Mouse (Mus musculus): ENCODE measurements around the gene Ice1. TPM values are rescaled to one million over a fixed set of nuclear protein-coding genes. Genes with fewer than 3 reads are reported as not detected.

Gene Ice1
- total RNA-seq, 2 experiments from 2014 or later: 58.9 to 59.8 TPM

DNA sequence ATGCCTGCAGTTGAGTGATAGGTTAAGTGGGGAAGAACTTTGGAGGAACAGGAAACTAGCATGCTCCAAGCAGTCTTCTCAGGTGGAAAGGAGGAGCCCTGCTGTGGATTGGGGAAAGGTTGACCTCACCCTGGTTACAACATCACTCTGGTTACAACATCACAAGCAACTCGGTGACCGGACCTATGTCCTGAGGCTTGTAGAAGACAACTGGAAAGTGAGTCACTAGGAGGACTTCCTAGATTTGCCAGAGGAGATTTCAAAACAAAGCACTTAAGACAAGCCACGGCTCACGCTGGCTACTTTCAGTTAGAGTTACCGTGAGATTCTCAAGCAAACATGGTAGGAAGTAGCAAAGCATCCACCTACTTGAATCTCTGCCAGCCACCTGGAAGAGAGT is 3.9 kb upstream of the Ice1 start:
- DNase-seq (ENCODE audit: low spot score in 2 of 2): no peak

DNA sequence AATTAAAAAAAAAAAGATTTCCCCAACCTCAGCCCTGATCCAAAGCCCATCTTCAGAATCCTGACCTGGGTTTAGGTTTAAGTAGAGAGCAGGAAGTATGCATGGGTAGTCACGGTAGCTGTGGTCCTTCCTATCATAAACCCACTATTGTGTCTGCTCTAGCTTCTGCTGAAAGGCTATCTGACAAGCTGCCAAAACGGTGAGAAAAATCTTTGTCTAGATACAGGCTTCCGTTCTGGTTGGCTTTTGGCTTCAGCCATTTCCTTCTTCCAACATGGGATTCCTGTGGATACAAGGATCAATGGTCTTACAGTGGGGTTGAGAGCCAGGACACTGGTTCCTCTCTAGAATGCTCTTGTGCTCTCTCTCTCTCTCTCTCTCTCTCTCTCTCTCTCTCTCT is 2.2 kb upstream of the Ice1 start:
- no peak for DNase-seq (ENCODE audit: low spot score in 2 of 2)

DNA sequence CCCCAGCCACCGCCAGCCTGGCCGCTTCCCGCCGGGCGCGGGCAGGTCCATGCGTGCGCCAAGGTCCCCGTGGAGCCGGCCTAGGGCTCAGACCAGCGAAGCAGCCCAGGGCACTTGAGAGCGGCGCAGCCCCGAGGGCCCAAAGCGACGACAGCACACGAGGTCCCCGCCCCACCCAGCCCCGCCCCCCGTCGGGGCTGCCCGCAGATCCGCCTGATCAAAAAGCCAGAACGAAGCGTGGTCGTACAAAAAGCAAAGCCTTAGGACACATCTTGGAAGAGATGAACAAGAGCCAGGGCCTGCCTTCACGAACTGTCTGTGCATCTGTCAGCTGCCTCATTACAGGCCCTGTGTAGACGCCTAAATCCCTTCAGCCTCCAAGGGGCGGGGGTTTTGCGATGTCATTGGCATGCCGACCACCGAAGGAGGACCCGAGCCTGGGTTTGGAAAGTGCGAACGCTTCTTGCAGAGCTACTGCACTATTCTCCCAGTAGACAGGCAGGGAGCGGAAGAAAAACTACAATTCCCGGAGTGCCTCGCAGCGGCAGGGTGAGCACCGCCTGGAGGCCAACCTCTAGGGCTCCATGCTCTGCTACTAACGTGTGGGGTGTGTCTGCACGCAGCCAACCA is 343 bp upstream of the Ice1 start:
- DNase-seq (ENCODE audit: low spot score in 2 of 2): peak; percentile 97 to 98

DNA sequence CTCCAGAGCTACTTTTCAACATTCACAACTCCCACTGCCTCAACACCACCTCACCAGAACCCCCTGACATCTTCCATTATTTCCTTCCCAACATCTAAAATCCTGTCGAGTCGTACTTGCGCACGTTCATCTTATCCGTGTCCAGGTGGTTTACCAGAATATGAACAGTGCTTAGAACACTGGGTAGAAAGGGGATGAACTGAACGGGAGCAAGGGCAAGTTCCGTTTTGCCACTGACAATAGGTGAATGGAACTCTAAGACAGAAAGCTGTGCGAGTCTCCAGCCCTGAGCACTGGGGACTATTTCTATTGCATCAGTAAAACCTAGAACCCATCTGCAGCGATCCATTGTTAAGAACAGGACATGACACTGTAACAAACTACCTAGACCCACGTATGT is 728 bp downstream of the Ice1 start:
- no peak for DNase-seq (ENCODE audit: low spot score in 2 of 2)

DNA sequence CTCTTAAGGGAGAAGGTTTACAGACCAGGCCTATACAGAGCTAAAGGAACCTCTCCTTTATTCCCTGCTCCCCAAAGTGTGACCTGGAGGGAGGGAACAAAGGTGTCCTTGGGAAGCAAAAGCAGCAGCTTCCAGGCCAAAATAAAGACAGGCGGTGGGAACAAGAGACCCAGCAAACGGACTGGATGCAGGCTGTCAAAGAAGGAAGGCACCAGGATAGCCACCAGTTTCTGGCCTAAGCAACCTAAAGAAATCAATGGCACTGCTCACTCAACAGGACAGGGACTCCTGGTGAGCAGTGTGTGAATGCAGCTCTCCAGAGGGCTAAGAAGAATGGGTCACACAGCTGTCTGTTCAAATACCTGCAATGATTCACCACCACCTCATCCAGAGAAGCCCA is 1.8 kb downstream of the Ice1 start:
- DNase-seq (ENCODE audit: low spot score in 2 of 2): no peak

DNA sequence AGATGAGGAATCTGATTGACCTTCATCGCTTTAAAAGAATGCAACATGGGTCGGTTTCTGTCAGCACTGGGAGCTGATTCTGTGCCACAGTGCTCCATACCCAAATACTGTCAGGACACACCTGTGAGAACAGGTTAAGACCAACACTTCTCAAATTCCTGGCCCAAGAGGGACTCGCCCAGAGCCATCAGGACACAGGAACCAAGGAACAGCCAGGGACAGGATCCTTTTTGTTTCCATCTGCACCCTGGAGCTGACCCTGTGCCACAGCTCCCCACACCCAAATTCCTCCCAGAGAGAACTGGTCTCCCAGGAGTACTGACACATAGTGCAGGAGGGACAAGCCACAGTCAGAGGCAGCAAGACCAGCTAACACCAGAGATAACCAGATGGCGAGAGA is 11.0 kb downstream of the Ice1 start:
- no peak for DNase-seq (ENCODE audit: low spot score in 2 of 2)

DNA sequence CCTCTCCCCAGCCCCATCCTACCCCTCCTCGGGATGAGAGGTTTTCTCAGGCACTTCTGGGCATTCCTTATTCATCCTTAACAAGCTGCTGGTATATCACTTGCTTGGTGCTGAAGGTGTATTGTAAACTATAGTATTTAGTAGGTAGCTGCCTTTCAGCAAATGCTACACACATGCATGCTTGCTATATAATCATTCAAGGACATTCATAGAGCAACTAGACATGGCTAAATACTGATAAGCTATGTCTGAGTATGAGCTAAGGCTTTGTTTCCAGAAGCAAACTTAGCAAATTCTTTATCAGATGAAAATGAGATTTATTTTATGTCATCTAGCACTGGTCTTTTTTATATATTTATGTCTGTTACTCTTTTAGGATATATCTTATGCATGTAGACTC is 11.8 kb downstream of the Ice1 start:
- DNase-seq (ENCODE audit: low spot score in 2 of 2): no peak

DNA sequence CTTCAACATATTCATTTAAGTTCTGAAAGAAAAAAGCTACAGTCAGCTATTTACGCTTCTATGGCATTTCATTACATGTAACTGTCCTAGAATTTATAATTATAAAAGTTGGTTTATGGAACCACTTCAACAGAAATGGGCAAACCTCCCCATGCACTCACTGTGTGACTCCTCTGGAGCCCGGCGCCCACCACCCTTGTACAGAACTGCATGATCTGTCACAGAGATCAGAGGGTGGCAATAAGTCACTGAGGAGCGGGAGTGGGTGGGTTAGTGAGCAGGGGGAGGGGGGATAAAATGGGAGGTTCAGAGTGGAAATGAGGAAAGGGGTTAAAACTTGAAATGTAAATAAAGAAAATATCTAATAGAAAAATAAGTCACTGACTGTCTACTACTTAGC is 13.0 kb downstream of the Ice1 start:
- DNase-seq (ENCODE audit: low spot score in 2 of 2): no peak

DNA sequence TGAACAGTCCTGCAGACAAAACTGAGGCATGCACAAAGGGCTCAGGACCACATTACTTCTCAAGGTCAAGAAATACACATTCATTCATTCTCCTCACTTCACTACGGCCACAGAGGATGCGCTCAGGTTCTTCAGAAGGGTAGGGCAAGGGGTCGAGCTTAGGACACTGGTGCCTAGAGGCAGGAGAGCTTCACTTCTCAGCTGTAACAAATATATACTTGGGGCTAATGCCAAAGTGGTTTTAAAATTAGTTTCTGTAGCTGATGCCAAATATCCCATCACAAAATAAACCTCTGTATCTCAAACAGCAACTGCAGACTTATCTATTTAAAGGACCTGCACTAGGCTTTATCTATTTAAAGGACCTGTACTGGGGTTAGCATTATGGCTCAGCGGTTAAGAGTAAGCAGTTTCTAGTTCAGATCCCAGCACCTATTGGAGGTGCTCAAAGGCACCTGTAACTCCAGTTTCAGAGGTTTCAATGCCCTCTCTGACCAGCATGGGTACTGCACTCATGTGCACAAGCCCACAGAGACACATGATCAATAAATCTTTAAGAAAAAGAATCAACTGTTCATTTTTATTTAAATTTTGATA is 14.9 kb downstream of the Ice1 start:
- DNase-seq (ENCODE audit: low spot score in 2 of 2): no peak

DNA sequence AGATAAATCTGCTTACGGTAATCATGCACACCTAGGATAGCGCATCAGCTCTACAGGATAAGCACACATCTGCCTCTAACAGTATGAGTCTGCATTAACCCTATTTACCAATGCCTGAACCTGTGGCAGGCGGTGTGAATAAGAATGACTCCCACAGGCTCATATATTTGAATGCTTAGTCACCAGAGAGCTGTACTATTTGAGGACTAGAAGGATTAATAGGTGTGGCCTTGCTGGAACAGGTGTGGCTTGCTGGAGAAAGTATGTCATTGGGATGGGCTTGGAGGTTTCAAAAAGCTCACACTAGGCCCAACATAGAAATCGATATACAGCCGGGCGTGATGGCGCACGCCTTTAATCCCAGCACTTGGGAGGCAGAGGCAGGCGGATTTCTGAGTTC is 15.9 kb downstream of the Ice1 start:
- no peak for DNase-seq (ENCODE audit: low spot score in 2 of 2)

DNA sequence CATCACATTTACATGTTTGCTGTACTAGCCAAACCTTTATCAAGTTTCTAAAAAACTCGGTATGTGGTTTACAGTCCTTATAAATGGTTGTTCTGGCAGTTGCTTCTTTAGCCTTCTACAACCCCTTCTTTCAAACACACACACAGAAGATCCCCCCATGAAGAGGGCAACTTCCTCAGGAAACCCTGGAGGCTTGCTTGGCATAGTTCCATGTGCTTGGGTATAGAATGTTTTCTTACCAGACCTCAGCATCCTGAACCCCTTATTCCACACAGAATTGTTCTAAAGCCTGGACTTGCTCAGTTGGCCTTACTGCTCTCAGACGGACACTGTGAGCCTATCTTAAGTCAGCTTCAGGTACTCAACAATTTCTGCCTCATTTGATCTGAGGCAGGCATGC is 24.6 kb downstream of the Ice1 start:
- DNase-seq (ENCODE audit: low spot score in 2 of 2): no peak

DNA sequence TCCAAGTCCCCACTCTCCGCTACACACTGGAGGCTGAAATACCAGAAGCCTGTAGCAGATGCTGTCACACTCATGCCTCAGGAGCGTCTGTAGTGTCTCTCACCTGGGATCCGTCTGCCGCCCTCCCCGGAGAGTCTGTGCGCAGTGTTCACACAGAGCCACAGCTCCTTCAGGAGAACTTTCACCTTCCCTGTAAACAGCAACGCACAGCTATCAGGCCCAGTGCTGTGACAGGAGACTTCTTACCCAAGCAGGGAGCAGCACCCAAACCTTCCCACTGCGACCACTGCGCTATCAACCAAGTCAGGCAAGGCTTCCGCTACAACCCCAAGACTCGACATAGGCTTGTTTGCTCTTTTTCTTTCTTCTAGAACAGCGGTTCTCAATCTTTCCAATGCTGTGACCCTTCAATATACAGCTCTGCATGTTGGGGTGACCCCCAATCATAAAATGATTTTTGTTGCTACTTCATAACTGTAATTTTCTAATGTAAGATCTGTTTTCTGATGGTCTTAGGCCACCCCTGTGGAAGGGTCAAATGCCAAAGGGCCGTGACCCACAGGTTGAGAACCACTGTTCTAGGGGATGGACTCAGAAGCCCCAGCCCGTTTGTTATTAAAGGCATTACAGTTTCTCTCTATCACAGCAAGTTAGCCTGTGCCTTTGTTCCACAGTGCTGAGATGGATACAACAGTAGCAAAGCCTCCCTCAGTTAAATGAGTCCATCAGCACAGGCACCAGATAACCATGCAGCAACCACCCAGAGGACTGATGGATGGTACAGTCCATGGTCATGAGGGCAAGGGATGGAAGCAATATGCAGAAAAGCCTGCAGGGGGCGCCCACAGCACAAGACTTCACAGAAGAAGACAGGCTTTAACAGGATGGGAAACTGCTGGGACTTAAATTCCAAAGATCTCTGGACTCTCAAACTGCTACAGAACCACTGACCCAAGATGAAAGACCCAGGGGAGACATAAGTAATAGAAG is 26.7 kb downstream of the Ice1 start:
- peak; percentile 57 to 83 for DNase-seq (ENCODE audit: low spot score in 2 of 2)

DNA sequence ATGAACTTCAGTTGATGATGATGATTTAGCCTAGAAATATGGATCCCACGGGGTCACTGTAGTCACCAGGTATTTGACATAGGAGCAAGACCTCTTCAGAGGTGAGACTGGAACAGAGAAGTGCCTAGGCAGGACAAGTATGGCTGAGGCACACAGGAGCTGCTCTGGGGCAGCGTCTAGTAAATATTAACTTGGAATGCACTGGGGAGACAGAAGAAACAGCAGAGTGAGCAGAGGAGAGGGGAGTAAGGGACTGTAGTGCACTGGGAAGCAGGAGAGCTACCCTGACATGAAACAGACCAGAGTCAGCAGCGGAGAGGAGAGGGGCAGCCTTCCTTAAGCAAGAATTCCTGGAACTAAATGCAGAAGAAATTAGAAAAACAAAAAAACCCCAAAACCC is 27.8 kb downstream of the Ice1 start:
- no peak for DNase-seq (ENCODE audit: low spot score in 2 of 2)

DNA sequence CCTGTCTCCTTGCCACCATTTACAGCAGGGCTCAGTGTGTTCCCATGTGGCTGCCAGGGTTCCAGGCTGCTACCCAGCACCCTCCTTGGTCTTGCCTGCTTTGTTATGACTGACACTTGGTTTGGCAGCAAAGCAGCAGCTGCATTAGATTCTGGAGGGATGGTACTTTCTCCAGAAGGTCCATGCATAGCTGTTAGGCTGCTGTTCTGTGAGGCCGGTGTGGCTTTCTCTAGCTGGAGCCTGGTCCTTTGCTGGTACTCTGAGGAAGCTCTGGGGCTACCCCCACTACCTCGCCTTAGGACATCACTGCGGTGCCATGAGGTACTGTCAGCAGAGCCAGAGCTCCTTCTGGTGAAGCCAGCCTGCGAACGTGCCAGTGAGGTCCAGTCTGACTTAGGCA is 32.1 kb downstream of the Ice1 start:
- DNase-seq (ENCODE audit: low spot score in 2 of 2): no peak

DNA sequence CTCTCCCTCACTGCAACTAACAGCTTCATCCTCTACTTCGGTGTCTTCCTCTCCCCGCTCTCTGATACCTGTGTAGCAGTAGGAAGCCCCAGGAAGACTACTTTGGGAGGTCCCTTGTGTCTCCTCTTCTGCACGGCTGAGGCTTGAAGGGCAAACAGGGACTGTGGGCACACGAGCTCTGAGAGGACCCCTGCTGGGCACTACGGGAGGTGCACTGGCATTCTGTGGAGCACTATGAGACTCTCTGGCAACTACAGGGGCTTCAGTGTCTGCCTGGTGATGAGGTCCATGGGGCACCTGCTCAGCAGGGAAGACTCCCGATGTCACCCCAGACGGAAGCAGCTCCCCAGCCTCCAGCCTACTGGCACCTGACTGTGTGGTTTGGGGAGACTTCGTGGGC is 32.7 kb downstream of the Ice1 start:
- no peak for DNase-seq (ENCODE audit: low spot score in 2 of 2)

DNA sequence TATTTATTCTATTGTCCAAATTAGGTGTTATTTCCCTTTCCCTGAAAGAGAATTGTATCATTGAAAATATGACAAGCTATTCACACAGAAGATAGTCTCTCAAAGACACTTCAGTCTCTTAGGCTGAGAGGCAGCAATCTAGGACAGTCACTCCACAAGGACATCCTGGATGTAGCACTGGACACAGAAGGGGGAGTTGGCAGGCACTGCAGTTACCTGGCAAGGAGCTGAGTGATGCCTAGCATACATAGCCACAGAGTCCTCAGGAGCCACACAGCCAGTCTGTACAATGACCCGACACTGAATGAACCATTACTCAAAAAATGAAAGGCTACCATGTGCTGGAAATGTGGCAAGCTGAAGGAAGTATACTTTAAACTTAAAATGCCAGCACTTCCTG is 35.9 kb downstream of the Ice1 start:
- DNase-seq (ENCODE audit: low spot score in 2 of 2): no peak

DNA sequence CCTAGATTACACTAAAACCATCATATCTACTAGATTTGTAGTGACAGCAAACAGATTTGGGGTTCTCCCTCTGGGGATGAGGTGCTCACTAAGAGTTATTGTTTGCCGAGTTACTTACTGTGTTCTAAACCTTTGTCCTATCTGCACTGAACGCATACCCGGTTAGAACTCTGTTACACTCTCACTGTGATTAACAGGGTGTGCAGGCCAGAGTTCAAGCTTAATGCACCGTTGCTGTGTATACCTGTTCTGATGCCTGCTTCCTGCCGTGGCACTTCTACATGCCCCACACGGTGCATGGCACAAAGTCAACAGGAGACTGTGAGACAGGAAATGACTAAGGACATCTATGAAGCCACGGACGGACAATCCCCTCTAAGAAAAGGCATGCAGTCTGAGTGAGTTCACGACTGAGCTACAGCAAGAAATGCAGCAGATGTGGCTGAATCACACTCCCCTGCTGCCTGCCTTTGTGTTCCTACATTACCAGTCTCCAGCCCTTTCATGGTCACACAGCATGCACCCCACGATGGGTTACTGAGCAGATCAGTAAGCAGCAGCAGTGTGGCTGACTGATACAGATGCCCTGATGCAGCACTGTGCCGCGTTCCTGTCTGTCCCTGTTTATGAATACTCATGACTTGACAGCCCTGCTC is 37.3 kb downstream of the Ice1 start:
- DNase-seq (ENCODE audit: low spot score in 2 of 2): no peak

DNA sequence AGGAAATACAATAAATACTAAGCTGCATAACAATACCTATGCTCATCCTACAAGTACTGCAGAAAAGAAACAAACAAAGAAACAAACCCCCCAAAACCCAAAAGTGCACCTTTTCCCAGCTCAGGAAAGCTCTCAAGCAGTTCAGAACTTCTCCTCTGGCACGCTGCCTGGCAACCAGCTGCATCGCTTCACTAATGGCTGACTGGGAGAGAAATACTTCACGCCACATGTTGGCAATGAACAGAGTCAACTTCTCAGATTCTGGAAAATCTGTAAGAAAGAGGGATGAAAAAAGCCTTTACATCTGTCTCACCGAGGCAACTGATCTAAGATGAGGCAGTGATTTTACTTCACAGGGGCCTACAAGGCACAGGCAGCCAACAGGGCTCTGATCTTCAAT is 38.5 kb downstream of the Ice1 start:
- DNase-seq (ENCODE audit: low spot score in 2 of 2): no peak

DNA sequence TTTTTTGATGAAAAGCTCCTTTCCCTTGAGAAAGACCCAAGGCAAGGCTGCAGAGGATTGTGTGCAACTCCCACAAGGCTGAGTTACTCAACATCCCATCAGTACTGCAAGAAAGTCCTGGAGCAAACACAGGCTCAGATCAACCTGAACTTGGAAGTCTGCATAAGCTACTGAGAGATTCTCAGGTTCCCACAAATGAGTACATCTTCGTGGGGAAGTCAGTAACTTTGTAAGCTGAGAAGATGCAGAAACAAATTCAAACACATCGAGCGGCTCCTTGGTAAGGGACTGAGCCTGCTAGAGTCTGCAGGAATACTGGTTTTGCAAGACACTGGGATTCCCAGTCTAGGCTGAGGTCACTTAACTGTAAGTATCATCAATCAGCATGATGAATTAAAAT is 40.5 kb downstream of the Ice1 start:
- DNase-seq (ENCODE audit: low spot score in 2 of 2): no peak

DNA sequence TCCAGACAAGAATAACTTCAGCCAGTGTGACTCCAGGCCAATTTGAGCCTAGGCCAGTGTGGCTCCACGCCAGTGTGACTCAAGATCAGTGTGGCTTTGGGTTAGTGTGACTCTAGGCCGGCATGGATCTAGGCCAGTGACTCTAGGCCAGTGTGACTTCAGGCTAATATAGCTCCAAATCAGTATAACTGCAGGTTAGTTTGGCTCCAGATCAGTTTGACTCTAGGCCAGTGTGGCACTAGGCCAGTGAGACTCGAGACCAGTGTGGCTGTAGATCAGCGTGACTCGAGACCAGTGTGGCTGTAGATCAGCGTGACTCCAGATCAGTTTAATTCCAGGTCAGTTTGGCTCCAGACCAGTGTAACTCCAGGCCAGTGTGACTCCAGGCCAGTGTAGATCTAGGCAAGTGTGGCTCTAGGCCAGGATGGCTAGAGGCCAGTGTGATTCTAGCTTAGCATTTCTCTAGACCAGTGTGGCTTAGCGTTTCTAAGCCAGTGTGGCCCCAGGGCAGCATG is 47.1 kb downstream of the Ice1 start:
- peak in 1 of 2 experiments; percentile 33 for DNase-seq (ENCODE audit: low spot score in 2 of 2)

DNA sequence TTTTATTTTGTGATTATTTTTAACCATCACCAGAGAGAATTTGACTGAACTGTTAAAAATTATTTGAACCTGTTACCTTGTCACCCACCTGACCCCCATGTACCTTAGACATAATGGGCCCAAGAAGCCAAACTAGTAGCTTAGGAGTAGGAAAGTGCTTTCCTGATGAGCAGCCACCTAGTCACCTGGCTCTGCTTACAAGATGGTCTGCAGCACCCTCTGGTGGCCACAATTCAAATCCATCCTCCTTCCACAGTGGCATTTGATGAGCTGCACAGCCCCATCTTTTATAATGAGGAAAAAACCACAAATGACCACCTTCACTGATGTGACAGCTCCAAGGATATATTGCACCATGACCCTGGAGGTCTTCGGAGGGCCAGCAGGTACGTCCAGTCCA is 50.5 kb downstream of the Ice1 start:
- peak; percentile 60 to 82 for DNase-seq (ENCODE audit: low spot score in 2 of 2)

DNA sequence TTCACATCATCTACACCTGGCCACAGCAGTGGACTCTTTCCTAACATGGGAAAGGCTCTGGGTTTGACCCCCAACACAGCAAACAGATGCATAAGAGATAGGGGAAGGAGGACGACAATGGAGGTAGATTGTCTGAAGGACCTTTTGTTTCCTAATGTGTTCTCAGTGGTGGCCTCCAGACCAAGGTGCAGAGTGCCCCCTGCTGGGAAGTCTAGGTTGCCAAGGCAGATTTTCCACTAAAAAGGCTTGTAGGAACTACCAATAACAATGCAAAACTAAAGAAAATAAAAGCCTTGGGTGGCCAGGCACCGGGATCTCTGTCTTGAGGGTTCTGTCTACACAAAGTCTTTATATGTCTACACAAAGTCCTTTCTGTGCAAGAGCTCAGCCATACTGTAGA is 54.9 kb downstream of the Ice1 start:
- peak in 1 of 2 experiments; percentile 77 for DNase-seq (ENCODE audit: low spot score in 2 of 2)
